Mouse (Mus musculus) lung, adult 2 months (tissue): ENCODE results near the gene Comtd1.

Experiments
- CTCF ChIP-seq: fragments of 200-500 bp; IDR thresholded peaks from 2 replicates; pipeline ENCODE4 v1.5.1; 2011; ENCODE audit warnings: mild to moderate bottlenecking, low read length, control low read depth; ENCODE audit not compliant: insufficient read depth
- POLR2A ChIP-seq: fragments of 200-500 bp; IDR thresholded peaks from 2 replicates; pipeline ENCODE4 v1.6.1; 2011; ENCODE audit warnings: low read depth, mild to moderate bottlenecking, control low read depth, low read length, borderline replicate concordance; ENCODE audit errors: extremely low read depth

- TF ChIP-seq CTCF: no peak
- no peak for TF ChIP-seq POLR2A
Observed at GRCm38 (mm10) chr14:21890430-21890829, 41.7 kb upstream of the Comtd1 start.
